Mouse (Mus musculus) gastrocnemius, postnatal 4 days (tissue): Measurements from ENCODE around the gene Serinc3. TPM values are rescaled to one million over a fixed set of nuclear protein-coding genes. Genes with fewer than 3 reads are reported as not detected.
A peak's percentile ranks its signal among the peaks of the same experiment; 100 is the strongest.
"Not testable (repeated sequence)": the region's sequence is repeated elsewhere in the genome, so short reads cannot be mapped to it uniquely, and the experiment has no call there.

ENCODE experiments used
- DNase-seq, 2 experiments: peaks; one replicate each; pipeline ENCODE4 v3.0.0; 2021 to 2022; ENCODE audit warnings: low spot score in 2 of 2, mixed read lengths in 2 of 2
- total RNA-seq, 2 experiments: library from RNA; stranded (reverse); gene quantifications; 2 replicates each; pipeline ENCODE4 v1.2.3; 2021

The Serinc3 gene
- total RNA-seq, 2 experiments from 2014 or later: 152 to 163 TPM

DNA sequence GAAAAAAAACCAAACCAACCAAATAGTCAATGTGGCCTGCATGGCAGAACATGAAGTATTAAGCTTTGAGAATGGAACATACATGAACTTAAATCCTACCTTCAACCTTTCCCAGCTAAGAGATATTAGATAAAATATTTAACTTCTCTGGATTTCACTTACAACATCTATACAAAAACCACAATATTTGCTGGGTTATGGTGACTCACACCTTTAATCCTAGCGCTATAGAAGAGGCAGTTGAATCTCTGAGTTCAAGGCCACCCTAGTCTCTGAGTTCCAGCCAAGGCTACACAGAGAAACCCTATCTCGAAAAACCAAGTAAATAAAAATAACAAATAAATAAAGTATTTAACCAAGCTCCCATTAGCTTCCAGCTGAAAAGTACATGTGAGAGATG is 8.9 kb downstream of the Serinc3 start:
- DNase-seq: no peak

DNA sequence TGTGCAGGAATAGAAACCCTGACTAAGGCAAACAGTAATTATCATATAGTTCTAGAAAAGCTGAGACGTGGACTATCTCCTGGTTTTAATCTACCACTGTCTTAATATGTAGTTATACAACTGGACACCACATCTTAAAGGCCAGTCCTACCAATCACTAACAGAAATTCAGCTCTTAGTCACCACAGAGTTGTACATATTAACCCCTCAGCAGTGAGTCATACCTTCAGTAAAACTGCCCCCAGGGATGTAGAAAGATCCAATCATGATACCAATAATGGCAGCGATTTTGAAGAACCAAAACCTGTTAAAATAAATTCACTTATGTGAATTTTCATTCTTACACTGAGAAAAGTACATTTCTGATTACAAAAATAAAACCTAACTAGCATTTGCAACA is 10.7 kb downstream of the Serinc3 start:
- no peak for DNase-seq

- DNase-seq: no peak
Observed at GRCm38 (mm10) chr2:163631715-163632114, 13.2 kb downstream of the Serinc3 start.

DNA sequence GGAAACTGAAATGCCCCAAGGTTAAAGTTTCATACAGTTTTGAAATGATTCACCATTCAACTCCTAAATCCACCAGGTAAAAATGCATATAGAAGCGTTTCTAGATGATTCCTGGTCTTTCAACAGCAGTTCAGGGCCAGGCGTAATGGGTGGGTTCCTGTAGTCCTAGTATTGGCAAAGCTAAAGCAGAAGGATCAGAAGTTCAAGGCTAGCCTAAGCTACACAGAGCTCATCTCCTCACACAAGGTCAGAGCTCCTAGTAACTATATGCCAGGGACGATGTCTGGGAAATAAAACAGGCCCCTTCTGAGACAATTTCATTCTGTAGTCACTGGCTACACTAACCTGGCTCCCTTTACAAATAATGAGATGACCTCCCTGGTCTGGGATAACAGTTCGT is 13.7 kb downstream of the Serinc3 start:
- no peak for DNase-seq

- DNase-seq: not testable (repeated sequence)
Observed at GRCm38 (mm10) chr2:163621401-163621800, 23.5 kb downstream of the Serinc3 start.

GRCm38 (mm10) chr2:163620451-163620850 is 24.5 kb downstream of the Serinc3 start:
- no peak for DNase-seq

DNA sequence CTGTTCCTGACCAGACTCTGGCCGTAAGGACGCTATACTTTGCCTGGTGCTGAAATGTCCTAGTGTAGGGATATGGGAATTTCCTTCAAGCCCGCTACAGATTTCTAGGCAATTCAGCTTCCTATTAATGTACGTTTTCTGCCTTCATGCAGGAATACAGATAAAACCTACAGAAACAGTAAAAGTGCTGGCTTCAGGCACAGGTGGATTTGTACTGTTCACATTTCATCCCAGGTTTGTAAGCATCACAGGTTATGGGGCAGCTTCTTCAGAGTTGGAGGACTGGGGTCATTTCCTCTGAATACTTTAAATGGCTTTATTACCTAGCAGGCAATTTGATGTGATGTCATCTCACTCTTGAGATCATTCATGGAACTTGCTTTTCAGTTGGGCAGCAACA is 27.1 kb downstream of the Serinc3 start:
- DNase-seq: no peak

GRCm38 (mm10) chr2:163617232-163617863 is 27.6 kb downstream of the Serinc3 start:
- DNase-seq: no peak

DNA sequence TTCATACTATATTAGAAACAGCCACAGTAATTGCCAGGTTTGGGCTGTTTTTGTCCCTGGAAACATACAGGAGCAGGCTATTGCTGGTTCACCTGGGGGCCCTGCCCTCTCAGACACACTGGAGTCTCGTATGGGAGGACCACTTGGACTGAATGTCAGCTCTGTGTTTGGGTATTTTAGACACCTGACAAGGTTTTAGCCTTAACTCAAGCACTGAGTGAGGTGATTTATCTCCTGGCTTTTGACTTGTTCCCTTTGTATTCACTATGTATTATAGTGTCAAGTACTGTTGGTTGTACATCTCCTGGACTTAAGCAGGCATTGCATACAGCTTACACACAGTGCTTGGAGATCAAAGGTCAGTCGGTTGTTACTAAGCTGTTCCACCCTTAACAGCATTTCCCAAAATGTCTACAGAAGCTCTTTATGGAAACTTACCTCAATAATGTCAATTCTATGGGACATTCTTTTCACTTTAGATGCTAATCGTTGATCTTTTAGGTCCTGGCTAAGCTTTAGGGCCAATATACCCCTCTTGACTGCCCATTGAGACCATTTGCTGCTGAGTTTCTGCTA is 28.2 kb downstream of the Serinc3 start:
- no peak for DNase-seq

DNA sequence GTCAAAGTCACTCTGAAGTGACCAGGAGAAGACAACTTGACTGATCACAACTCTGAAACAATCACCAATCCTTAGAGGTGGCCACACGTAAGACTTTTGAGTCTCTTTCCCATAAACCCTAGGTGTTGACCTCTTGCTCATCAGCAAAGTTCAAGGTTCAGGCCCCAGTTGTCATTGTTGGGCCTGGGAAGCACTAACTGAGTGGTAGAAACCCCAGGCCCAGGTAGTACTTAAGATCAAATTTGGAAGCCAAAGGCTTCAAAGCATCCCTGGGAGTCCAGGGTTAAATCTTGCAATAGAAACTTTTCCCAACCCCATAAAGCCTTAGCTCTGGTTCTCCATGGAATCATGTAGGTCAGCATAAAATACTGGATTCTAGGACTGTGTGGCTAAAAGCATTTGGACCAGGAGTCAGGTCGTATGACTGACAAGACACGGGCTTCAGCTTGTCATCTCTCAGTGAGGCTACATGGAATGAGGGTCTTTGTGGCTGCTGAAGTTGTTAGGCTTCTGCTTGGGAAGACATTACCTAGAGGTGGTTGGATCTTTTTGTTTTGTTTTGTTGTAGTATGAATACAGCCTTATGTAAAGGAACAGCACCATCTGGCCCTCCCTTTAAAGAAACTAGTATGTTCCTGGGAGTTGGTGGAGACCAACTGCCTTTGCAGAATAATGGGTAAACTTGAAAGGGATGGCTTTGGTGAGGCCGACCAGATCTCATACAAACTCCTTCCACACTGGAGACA is 28.9 kb downstream of the Serinc3 start:
- DNase-seq: no peak

DNA sequence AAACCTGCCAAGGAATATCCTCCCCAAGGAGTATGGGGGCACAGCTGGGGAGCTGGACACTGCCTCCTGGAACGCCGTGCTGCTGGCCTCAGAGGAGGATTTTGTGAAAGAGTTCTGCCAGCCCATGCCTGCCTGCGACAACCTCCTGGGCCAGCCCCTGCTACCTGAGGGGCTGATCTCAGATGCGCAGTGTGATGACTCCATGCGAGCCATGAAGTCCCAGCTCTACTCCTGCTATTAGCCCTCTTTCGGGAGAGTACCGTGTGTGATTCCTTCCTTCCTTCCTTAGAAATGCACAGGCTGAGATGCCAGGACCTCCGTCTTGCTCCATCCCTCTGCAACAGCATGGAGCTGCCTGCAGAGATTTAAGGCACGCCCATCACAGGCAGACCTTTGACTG is 29.5 kb downstream of the Serinc3 start:
- no peak for DNase-seq

DNA sequence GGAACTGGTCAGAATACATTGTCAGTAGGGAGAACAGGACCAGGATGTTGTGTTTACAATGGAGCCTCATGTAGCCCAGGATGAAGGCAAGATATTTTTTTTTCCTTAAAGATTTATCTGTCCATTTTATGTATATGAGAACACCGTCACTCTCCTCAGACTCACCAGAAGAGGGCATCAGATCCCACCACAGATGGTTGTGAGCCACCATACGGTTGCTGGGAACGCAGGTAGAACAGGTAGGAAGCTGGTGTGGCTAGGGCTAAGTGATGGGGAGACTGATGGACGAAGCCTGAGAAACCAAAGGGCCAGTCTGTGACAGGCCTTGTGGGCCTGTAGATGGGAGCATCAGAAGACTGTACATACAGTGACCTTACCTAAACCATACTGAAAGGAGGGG is 30.9 kb downstream of the Serinc3 start:
- no peak for DNase-seq

- no peak for DNase-seq
Observed at GRCm38 (mm10) chr2:163613206-163613605, 31.7 kb downstream of the Serinc3 start.

DNA sequence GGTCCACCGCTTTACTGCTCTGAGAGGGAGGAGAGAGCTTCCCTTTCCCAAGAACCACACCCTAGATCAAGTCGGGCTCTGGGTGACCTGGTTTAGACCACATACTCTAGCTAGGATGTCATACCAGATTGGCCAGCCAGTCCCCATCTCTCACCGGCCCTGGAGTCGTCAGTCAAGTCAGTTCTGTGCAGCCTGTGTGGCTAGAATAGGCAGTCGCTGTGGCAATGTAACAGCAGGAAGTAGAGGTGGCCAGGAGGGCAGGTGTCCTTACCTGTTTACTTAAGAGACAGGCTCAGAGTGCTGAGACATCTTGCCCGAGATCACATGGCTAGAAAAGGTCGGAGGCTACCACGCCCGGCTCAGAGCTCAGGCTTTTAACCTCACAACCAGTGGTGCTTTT is 33.8 kb downstream of the Serinc3 start:
- DNase-seq: no peak

DNA sequence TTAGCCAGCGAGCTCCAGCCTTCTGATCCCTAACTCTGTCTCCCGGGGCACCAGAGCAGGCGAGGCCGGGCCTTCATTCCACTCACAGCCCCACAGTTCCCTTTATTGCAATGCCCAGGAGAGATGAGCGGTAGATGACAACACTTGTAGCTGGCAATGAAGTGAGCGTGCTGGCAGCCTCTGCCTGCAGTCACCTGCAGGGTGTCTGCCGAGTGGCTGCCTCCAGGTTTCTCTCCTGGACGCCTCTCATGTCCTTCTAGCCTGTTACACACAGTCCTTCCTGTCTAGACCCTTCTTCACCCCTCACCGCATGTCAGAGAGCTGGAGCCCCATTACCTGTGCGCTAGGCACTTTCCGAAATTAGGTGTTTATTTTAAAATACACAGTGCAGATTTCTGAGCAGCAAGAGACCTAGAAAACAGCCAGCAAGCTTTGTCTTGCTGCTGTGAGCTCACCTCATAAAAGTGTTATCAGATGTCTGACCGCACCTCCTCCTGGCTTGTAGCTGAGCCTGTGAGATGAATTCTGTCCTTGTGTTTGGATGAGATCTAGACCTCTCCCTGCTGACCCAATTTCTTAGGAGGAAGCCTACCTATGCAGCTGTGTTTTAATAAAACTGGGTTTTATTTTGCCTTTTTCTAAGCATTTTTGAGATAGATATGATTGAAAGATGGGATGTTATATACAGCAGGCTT is 35.5 kb downstream of the Serinc3 start:
- no peak for DNase-seq

DNA sequence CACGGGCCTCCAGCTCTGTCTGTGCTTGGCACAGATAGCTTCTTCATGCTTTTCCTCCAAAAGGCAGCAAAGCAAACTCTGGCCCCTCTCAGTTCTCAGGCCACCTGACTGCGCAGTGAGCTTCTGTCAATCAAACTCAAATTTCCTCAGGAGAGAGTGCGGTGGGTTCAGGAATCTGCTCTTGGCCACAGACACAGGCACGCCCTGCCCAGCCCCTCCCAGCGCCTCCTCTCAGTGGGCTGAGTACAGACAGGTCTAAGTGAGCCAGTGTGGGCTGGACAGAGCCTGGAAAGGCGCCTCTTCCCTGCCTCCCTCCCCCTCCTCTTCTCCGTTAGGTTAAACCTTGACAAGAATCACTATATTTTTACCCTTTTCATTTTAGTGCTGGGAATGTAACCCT is 36.9 kb downstream of the Serinc3 start:
- no peak for DNase-seq

DNA sequence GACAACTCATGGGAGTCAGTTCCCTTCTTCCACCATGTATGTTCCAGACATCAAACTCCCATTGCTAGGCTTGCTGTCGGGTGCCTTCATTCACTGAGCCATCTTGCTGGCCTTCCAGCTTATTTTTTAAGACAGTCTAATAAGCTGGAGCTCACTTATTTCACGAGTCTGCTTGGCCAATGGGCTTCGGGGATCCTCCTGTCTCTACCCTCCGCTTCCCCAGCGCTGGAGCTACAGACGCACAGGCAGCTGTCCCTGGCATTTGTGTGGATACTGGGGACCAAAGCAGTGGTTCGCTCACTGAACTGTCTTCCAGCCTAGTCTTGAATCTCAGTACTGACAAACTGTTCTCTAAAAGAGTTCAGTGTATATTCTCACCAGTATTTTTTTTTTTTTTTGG is 38.8 kb downstream of the Serinc3 start:
- DNase-seq: no peak

DNA sequence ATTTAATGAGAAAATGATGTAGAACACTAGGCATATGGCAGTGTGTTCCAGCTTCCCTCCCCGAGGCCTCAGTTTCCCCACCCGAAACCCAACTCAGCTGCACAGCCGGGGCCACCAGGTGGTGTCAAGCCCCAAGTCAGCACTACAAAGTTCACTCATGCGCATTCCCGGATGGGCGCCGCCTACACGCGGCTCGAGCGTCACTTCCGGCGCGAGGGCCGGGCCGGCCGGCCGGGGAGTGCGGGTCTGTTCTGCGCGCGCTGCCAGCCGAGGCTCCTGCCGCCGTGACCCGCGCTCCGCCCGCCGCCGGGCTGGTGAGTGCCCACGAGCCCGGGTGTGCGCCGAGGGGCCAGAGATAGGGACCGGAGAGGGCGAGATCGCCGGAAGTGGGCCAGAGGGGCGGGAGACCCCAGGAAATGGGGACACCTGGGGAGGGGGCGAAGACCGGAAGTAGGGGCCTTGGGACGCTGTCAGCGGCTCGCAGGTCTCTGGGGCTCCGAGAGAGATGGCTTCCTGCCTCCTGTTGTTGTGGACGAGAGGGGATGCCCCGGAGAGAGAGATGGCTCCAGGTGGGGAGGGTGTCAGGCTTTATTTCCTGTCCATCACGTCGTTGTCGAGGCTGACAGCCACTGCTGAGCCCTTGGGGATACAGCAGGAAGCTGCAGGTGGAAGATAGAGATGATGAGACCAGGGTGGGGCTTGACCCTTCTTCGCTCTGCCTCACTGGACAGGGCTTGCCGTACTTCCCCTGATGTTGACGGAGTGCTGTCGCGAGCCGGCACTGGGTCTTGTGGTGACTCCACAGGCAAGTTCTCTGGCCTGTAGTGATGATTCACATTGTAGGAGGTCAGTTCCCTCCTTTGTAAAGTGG is 42.6 kb downstream of the Serinc3 start, which contains the start of gene Ttpal:
Gene Ttpal, plus strand, starts transcription at position 214 of the 871 bp plus-strand sequence.
- peak; percentile 76 to 88 for DNase-seq

DNA sequence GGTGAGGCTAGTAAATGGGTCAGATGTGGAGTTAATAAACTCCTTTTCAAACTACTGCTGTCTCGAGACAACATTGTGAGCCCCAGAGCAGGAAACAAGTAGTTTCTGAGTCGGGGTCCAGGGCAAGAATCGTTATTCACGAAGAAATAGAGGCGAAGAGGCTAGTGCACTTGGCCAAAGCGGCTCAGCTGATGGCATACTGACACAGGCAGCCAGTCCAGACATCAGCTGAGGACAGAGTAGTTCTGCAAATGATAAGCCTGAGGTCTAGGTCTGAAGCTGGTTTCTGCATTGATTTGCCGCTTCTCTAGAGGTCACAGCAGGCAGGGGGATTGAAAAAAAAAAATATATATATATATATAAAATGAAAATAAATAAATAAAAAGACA is 43.2 kb downstream of the Serinc3 start:
- no peak for DNase-seq

DNA sequence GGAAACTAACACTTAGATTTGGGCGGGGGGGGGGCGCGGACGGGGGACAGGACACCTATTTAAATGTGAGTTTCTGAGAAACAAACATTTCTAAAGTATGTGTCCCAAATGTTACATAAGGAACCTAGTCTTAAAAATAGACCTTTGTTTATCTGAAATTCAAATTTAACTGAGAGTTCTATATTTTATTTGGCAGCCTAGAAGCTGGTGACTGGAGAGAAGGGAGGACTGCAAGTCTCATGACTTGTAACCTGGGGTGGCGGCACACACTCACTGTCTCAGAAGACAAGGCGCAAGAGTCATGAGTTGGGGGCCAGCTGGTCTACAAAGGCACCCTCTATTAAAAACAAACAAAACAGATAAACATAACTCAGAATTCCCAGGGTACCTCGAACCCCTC is 43.9 kb downstream of the Serinc3 start:
- DNase-seq: no peak

GRCm38 (mm10) chr2:163599226-163599625 is 45.7 kb downstream of the Serinc3 start:
- peak in 1 of 2 experiments; percentile 62 for DNase-seq
